Mouse (Mus musculus) cerebellum, postnatal 14 days (tissue): ENCODE results near the gene Tax1bp1.

Experiments used
- DNase-seq, 2 experiments: peaks; one replicate each; pipeline ENCODE4 v3.0.0; 2021; ENCODE audit warnings: mixed read lengths in 2 of 2

Gene Tax1bp1

DNA sequence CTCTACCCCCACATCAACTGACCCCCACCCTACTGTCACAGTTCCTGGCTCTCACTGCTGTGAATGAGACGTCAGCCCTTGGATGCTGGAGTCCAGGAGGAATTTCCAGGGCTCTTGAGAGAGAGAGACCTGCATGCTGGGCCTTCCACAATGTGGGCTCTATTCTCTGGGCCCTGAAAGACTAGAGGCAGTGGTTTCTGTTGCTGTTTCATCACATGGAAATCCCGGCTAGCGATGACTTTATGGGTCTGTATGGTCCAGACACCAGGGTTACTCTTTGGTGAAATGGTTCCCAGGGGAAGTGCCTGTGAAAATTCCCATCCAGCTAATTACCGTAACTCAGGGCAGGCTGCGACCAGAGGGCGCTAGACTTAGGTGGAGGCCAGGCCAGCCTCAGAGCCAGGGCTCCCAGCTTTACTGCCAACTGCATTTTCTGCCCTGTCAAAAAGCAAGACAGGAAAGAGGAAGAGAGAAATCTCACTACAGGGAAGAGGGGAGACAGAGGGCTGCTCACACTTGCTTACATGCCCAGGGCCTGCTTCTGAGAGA is 83.8 kb downstream of the Tax1bp1 start:
- DNase-seq, result peak; percentile 64 to 65

DNA sequence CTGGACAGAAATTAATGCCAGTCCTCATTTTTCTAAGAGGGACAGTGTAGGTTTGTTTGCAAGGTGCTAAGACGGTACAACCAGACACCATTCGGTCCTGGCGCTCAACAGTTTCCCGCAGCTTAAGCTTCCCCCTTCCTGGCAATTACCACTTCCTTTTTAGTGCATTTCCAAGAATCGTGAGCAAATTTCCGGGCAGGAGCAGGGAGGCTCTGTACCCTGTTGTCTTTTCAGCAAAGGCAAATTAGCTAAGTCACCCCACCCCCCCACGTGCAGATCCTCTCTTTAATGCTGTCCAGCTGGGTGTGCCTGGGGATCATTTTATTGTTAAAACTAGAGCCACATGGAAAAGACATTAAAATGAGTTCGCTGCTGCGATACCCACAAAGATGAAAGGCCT is 88.7 kb downstream of the Tax1bp1 start:
- peak in 1 of 2 experiments; percentile 27 for DNase-seq

DNA sequence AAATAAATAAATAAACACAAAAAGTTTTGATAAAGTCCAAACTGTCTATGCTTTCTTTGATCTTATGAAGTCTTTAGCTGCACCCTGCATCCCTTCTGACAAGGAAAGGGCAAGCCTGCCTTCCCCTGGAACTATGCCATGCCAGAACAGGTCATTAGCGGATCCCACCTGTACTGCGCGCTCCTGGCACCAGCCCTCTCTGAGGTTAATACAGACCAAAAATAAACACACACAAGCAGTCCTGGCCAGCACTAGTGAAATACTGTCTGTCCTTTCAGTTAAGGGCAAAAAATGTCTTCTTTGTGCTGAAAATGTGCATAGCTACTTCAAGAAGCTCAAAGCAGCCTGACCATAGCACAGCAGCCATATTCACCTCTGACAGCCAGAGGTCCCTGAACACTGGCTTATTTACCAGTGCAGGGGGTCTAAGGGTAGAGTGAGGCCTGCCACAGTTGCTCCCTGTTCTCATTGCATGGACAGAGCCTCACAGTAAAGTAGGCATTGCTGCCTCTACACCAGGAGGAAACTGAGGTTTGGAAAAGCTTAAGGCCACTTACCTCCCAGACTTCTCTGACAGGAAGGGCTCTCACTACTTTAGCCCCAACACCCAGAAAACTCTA is 91.8 kb downstream of the Tax1bp1 start:
- DNase-seq, result peak; percentile 61 to 72
